Mouse (Mus musculus): ENCODE results near the gene Vmn1r46. TPM values are rescaled to one million over a fixed set of nuclear protein-coding genes. Genes with fewer than 3 reads are reported as not detected.
"Not testable (repeated sequence)": the region's sequence is repeated elsewhere in the genome, so short reads cannot be mapped to it uniquely, and the experiment has no call there.

Vmn1r46 gene
- not detected in 2 replicates for polyA plus RNA-seq (2015; fragmentation: Nextera tagmentation; extraction: Ambion mirVana)

DNA sequence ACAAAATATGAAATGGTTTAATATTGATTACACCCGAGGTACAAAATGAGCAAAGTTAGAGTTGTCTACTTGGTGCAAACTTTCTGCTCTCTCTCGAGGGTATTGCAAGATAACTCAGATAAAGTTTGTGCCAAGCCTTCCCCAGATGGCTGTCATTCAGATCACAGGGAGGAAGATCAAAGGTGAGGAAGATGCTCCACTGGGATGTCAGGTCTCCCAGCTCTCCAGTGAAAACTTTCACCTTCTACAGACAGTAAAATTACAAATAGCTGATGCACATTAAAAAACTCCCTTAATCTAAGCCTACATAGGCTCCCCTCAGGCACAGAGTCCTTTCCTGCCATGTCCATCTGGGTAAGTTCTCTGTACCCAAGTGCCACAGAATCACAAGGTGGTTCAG lies at the start of gene Vmn1r46:
Gene Vmn1r46, plus strand, starts transcription at position 301 of the 400 bp plus-strand sequence.
- no peak for ATAC-seq
- no peak within 1 kb of the TSS for H3K4me2 ChIP-seq (ENCODE audit: low read depth, low read length)
- WGBS: 63% methylated on average over 2 of the region's 2 CpGs
- no peaks in the 10 kb centered on the region for H3K4me1 ChIP-seq (ENCODE audit: control insufficient read depth, insufficient read depth, low read length)
- no peak within 1 kb of the TSS for H3K4me3 ChIP-seq (ENCODE audit: low read length)
- H3K27ac ChIP-seq (ENCODE audit: low read length): no peak within 1 kb of the TSS
- no peaks in the 10 kb centered on the region for H3K9me3 ChIP-seq (ENCODE audit: control insufficient read depth, low read length)
- H3K9ac ChIP-seq (ENCODE audit: low read depth, low read length): no peak within 1 kb of the TSS
- H3K36me3 ChIP-seq (ENCODE audit: control insufficient read depth, insufficient read depth, low read length): no peaks in the 10 kb centered on the region
- no peaks in the 10 kb centered on the region for H3K27me3 ChIP-seq (replicated peaks; ENCODE audit: control insufficient read depth, insufficient read depth, low read length)

DNA sequence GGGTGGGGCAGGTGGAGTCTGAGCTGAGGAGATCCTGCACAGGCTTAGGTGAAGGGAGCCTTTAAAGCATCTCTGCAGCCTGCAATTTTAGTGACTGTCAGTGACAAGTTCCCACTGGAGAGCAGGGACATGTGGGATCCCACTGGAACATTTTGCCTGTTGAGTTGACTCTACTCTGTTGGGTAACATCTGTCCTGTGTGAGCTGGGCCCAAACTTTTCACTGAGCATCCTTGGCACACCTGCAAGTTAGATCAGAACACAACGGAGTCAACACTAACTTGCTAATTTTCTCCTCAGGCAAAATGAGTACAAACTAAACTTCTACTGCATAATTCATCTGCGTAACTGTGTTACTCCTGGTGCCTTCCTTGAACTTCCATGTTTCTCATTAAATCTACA lies 28.6 kb upstream of the Vmn1r46 start, which contains the start of gene Vmn1r45:
Gene Vmn1r45, minus strand, starts transcription at position 101 of the 400 bp plus-strand sequence.
- H3K36me3 ChIP-seq (ENCODE audit: control insufficient read depth, insufficient read depth, low read length); ATAC-seq; H3K27ac ChIP-seq (ENCODE audit: low read length); H3K4me3 ChIP-seq (ENCODE audit: low read length); H3K9me3 ChIP-seq (ENCODE audit: control insufficient read depth, low read length); H3K4me2 ChIP-seq (ENCODE audit: low read depth, low read length); H3K9ac ChIP-seq (ENCODE audit: low read depth, low read length); H3K27me3 ChIP-seq (replicated peaks; ENCODE audit: control insufficient read depth, insufficient read depth, low read length); H3K4me1 ChIP-seq (ENCODE audit: control insufficient read depth, insufficient read depth, low read length): not testable (repeated sequence)
- WGBS: 88% methylated on average over 2 of the region's 2 CpGs

- Histone ChIP-seq H3K4me2 (ENCODE audit: low read depth, low read length) (no peak overlapping the region), H3K36me3 (ENCODE audit: control insufficient read depth, insufficient read depth, low read length) (no peaks in the 10 kb centered on the region), H3K27ac (ENCODE audit: low read length) (no peak overlapping the region), H3K27me3 (replicated peaks; ENCODE audit: control insufficient read depth, insufficient read depth, low read length) (no peaks in the 10 kb centered on the region), H3K9me3 (ENCODE audit: control insufficient read depth, low read length) (no peaks in the 10 kb centered on the region), H3K4me3 (ENCODE audit: low read length) (no peak overlapping the region), H3K9ac (ENCODE audit: low read depth, low read length) (no peak overlapping the region), H3K4me1 (ENCODE audit: control insufficient read depth, insufficient read depth, low read length) (no peaks in the 10 kb centered on the region)
- 79% methylated on average over 2 of the region's 2 CpGs for whole genome bisulfite sequencing
- ATAC-seq: no peak
These were observed 28.2 kb upstream of the Vmn1r46 start for GRCm38 (mm10) chr6:89940926-89941325.

- no peak for ATAC-seq
- Histone ChIP-seq H3K9me3 (ENCODE audit: control insufficient read depth, low read length) (no peaks in the 10 kb centered on the region; the same call in 1 of the 2 replicates), H3K4me3 (ENCODE audit: low read length) (no peak overlapping the region), H3K36me3 (ENCODE audit: control insufficient read depth, insufficient read depth, low read length) (no peaks in the 10 kb centered on the region), H3K4me1 (ENCODE audit: control insufficient read depth, insufficient read depth, low read length) (no peaks in the 10 kb centered on the region), H3K27ac (ENCODE audit: low read length) (no peak overlapping the region), H3K27me3 (replicated peaks; ENCODE audit: control insufficient read depth, insufficient read depth, low read length) (no peaks in the 10 kb centered on the region), H3K9ac (ENCODE audit: low read depth, low read length) (no peak overlapping the region), H3K4me2 (ENCODE audit: low read depth, low read length) (no peak overlapping the region)
- 69% methylated on average over 2 of the region's 2 CpGs for WGBS
These were observed 15.6 kb upstream of the Vmn1r46 start for GRCm38 (mm10) chr6:89953556-89953955.

DNA sequence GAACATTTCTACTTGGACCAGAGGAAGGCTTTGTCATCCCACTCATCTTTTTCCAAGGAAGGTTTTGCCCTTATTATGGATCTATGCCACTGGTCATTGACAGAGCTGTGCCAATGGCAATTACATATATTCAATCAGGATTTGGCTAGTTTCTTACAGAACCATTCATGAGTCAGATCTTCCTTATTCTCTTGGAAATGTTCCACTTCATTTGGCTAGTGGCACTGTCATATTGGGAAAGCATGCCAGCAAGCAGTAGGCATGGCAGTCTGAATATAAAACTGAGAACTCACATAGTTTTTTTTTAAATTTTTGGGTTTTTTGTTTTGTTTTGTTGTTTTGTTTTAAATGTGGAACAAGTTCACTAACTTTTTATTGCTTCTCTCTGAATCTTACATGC lies 2.8 kb upstream of the Vmn1r46 start:
- Histone ChIP-seq H3K9me3 (ENCODE audit: control insufficient read depth, low read length) (no peaks in the 10 kb centered on the region), H3K27ac (ENCODE audit: low read length) (no peak overlapping the region), H3K4me1 (ENCODE audit: control insufficient read depth, insufficient read depth, low read length) (no peaks in the 10 kb centered on the region), H3K36me3 (ENCODE audit: control insufficient read depth, insufficient read depth, low read length) (no peaks in the 10 kb centered on the region), H3K27me3 (replicated peaks; ENCODE audit: control insufficient read depth, insufficient read depth, low read length) (no peaks in the 10 kb centered on the region), H3K9ac (ENCODE audit: low read depth, low read length) (no peak overlapping the region), H3K4me3 (ENCODE audit: low read length) (no peak overlapping the region), H3K4me2 (ENCODE audit: low read depth, low read length) (no peak overlapping the region)
- no peak for ATAC-seq

GRCm38 (mm10) chr6:89985989-89986388 lies 16.9 kb downstream of the Vmn1r46 start:
- Histone ChIP-seq H3K9ac (ENCODE audit: low read depth, low read length) (no peak overlapping the region), H3K4me3 (ENCODE audit: low read length) (no peak overlapping the region), H3K36me3 (ENCODE audit: control insufficient read depth, insufficient read depth, low read length) (no peaks in the 10 kb centered on the region), H3K9me3 (ENCODE audit: control insufficient read depth, low read length) (no peaks in the 10 kb centered on the region), H3K27ac (ENCODE audit: low read length) (no peak overlapping the region), H3K4me1 (ENCODE audit: control insufficient read depth, insufficient read depth, low read length) (no peaks in the 10 kb centered on the region), H3K27me3 (replicated peaks; ENCODE audit: control insufficient read depth, insufficient read depth, low read length) (no peaks in the 10 kb centered on the region), H3K4me2 (ENCODE audit: low read depth, low read length) (no peak overlapping the region)
- no peak for ATAC-seq
- WGBS: 18% methylated on average over 1 of the region's 1 CpGs

DNA sequence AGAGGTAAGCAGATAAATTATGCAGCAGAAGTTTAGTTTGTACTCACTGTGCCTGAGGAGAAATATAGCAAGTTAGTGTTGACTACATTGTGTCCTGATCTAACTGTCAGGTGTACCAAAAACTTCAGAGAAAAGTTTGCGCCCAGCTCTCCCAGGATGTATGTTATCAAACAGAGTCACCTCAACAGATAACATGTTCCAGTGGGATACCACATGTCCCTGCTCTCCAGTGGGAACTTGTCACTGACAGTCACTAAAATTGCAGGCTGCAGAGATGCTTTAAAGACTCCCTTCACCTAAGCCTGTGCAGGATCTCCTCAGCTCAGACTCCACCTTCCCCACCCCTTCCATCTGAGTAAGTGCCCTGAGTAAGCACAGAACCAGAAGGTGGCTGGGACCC lies 46.7 kb downstream of the Vmn1r46 start, which contains the start of gene Vmn1r47:
Gene Vmn1r47, plus strand, starts transcription at position 301 of the 400 bp plus-strand sequence.
- 97% methylated on average over 1 of the region's 1 CpGs for WGBS
- H3K4me1 ChIP-seq (ENCODE audit: control insufficient read depth, insufficient read depth, low read length); H3K9me3 ChIP-seq (ENCODE audit: control insufficient read depth, low read length); H3K9ac ChIP-seq (ENCODE audit: low read depth, low read length); H3K27me3 ChIP-seq (replicated peaks; ENCODE audit: control insufficient read depth, insufficient read depth, low read length); H3K4me3 ChIP-seq (ENCODE audit: low read length); H3K4me2 ChIP-seq (ENCODE audit: low read depth, low read length); ATAC-seq; H3K27ac ChIP-seq (ENCODE audit: low read length); H3K36me3 ChIP-seq (ENCODE audit: control insufficient read depth, insufficient read depth, low read length): not testable (repeated sequence)

Other genes starting within 250 kb of the Vmn1r46 start
- not detected in 2 replicates for gene Vmn1r41, start 228.5 kb upstream of the Vmn1r46 start, polyA plus RNA-seq (2015; fragmentation: Nextera tagmentation; extraction: Ambion mirVana)
- gene Vmn1r42, start 92.9 kb upstream of the Vmn1r46 start, polyA plus RNA-seq (2015; fragmentation: Nextera tagmentation; extraction: Ambion mirVana): not detected in 2 replicates
- gene Vmn1r43, start 92.9 kb upstream of the Vmn1r46 start, polyA plus RNA-seq (2015; fragmentation: Nextera tagmentation; extraction: Ambion mirVana): not detected in 2 replicates
- gene Vmn1r44, start 85.7 kb upstream of the Vmn1r46 start, polyA plus RNA-seq (2015; fragmentation: Nextera tagmentation; extraction: Ambion mirVana): not detected in 2 replicates
- gene Vmn1r45, start 28.7 kb upstream of the Vmn1r46 start, polyA plus RNA-seq (2015; fragmentation: Nextera tagmentation; extraction: Ambion mirVana): not detected in 2 replicates
- not detected in 2 replicates for gene Vmn1r47, start 46.8 kb downstream of the Vmn1r46 start, polyA plus RNA-seq (2015; fragmentation: Nextera tagmentation; extraction: Ambion mirVana)
- not detected in 2 replicates for gene Vmn1r48, start 67.5 kb downstream of the Vmn1r46 start, polyA plus RNA-seq (2015; fragmentation: Nextera tagmentation; extraction: Ambion mirVana)
- gene Vmn1r49, start 109.2 kb downstream of the Vmn1r46 start, polyA plus RNA-seq (2015; fragmentation: Nextera tagmentation; extraction: Ambion mirVana): not detected in 2 replicates
- gene Vmn1r50, start 132.1 kb downstream of the Vmn1r46 start, polyA plus RNA-seq (2015; fragmentation: Nextera tagmentation; extraction: Ambion mirVana): not detected in 2 replicates
- not detected in 2 replicates for gene Vmn1r51, start 153.3 kb downstream of the Vmn1r46 start, polyA plus RNA-seq (2015; fragmentation: Nextera tagmentation; extraction: Ambion mirVana)
- gene Vmn1r52, start 205.5 kb downstream of the Vmn1r46 start, polyA plus RNA-seq (2015; fragmentation: Nextera tagmentation; extraction: Ambion mirVana): not detected in 2 replicates
- gene V1ra8, start 233.5 kb downstream of the Vmn1r46 start, polyA plus RNA-seq (2015; fragmentation: Nextera tagmentation; extraction: Ambion mirVana): not detected in 2 replicates

Data from intestine, embryonic 16.5 days (tissue).